Mouse (Mus musculus): ENCODE measurements around the gene Ecm1. TPM values are rescaled to one million over a fixed set of nuclear protein-coding genes. Genes with fewer than 3 reads are reported as not detected.

Ecm1 gene
- polyA plus RNA-seq, 1 experiment from 2014 or later = 35.8 TPM

DNA sequence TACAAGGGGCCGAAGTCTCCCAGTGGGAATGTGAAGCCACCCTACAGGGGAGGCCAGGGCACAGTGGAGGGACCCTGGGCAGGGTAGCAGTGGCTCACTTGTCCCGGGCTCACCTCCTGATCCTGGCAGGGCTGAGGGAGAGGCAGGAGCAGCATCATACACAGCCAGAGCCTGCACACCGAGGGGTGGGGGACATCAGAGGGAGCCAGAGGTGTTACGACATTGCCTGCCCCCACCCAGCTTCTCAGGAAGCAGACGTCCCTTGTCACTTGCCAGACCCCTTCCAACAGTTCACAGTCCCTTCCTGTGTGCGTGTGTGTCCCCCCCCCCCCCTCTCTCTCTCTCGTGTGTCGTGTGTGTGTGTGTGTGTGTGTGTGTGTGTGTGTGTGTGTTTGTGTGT lies 54.5 kb downstream of the Ecm1 start:
- 52% methylated on average over 8 of the region's 8 CpGs for WGBS
- Histone ChIP-seq H3K36me3 (ENCODE audit: control insufficient read depth, insufficient read depth, low read length) (no peaks in the 10 kb centered on the region), H3K27ac (ENCODE audit: low read length) (no peak overlapping the region), H3K4me1 (ENCODE audit: control insufficient read depth, insufficient read depth, low read length) (peaks cover 31% of the 10 kb centered on the region), H3K9me3 (ENCODE audit: control insufficient read depth, low read depth, low read length) (no peaks in the 10 kb centered on the region), H3K4me2 (replicated peaks; ENCODE audit: low read depth, low read length) (no peak overlapping the region), H3K4me3 (ENCODE audit: low read depth, low read length) (no peak overlapping the region), H3K27me3 (ENCODE audit: control insufficient read depth, insufficient read depth, low read length) (no peaks in the 10 kb centered on the region), H3K9ac (replicated peaks; ENCODE audit: low read depth, low read length) (no peak overlapping the region)
- ATAC-seq (ENCODE audit: insufficient number of reproducible peaks, insufficient read depth, low FRiP score, low read depth) = no peak

Small RNAs within 50 kb of the gene (microRNA-seq; reads per million reads assigned to microRNA genes)
- not detected for gene Mir7014

Other genes with a start within 250 kb of the Ecm1 start
- gene Ctsk, start 240.3 kb downstream of the Ecm1 start, polyA plus RNA-seq (2014; fragmentation: Nextera tagmentation; extraction: Ambion mirVana) = 12.7 and 13.3 TPM in 2 replicates
- 20.3 and 24.5 TPM in 2 replicates for gene Ctss, start 212.8 kb downstream of the Ecm1 start, polyA plus RNA-seq (2014; fragmentation: Nextera tagmentation; extraction: Ambion mirVana)
- not detected in 2 replicates for gene Hormad1, start 179.9 kb downstream of the Ecm1 start, polyA plus RNA-seq (2014; fragmentation: Nextera tagmentation; extraction: Ambion mirVana)
- gene Golph3l, start 150.6 kb downstream of the Ecm1 start, polyA plus RNA-seq (2014; fragmentation: Nextera tagmentation; extraction: Ambion mirVana) = 37.0 and 38.0 TPM in 2 replicates
- 76.3 and 81.3 TPM in 2 replicates for gene Ensa, start 114.6 kb downstream of the Ecm1 start, polyA plus RNA-seq (2014; fragmentation: Nextera tagmentation; extraction: Ambion mirVana)
- 47.0 and 61.2 TPM in 2 replicates for gene Mcl1, start 80.8 kb downstream of the Ecm1 start, polyA plus RNA-seq (2014; fragmentation: Nextera tagmentation; extraction: Ambion mirVana)
- gene Adamtsl4, start 51.7 kb downstream of the Ecm1 start, polyA plus RNA-seq (2014; fragmentation: Nextera tagmentation; extraction: Ambion mirVana) = 3.1 and 5.3 TPM in 2 replicates
- 46.8 and 47.5 TPM in 2 replicates for gene Tars2, start 20.6 kb upstream of the Ecm1 start, polyA plus RNA-seq (2014; fragmentation: Nextera tagmentation; extraction: Ambion mirVana)
- 24.8 and 24.9 TPM in 2 replicates for gene Rprd2, start 79.3 kb upstream of the Ecm1 start, polyA plus RNA-seq (2014; fragmentation: Nextera tagmentation; extraction: Ambion mirVana)
- 54.2 and 55.5 TPM in 2 replicates for gene Prpf3, start 116.3 kb upstream of the Ecm1 start, polyA plus RNA-seq (2014; fragmentation: Nextera tagmentation; extraction: Ambion mirVana)
- gene Mrps21, start 131.9 kb upstream of the Ecm1 start, polyA plus RNA-seq (2014; fragmentation: Nextera tagmentation; extraction: Ambion mirVana) = 339 and 352 TPM in 2 replicates
- gene Ciart, start 142.7 kb upstream of the Ecm1 start, polyA plus RNA-seq (2014; fragmentation: Nextera tagmentation; extraction: Ambion mirVana) = 5.3 and 5.6 TPM in 2 replicates
- 26.7 and 28.0 TPM in 2 replicates for gene BC028528, start 152.4 kb upstream of the Ecm1 start, polyA plus RNA-seq (2014; fragmentation: Nextera tagmentation; extraction: Ambion mirVana)
- 32.7 and 40.2 TPM in 2 replicates for gene Aph1a, start 154.4 kb upstream of the Ecm1 start, polyA plus RNA-seq (2014; fragmentation: Nextera tagmentation; extraction: Ambion mirVana)
- 2.9 and 3.3 TPM in 2 replicates for gene Car14, start 165.1 kb upstream of the Ecm1 start, polyA plus RNA-seq (2014; fragmentation: Nextera tagmentation; extraction: Ambion mirVana)
- gene Anp32e, start 189.7 kb upstream of the Ecm1 start, polyA plus RNA-seq (2014; fragmentation: Nextera tagmentation; extraction: Ambion mirVana) = 54.2 and 61.7 TPM in 2 replicates